Mouse (Mus musculus): Measurements from ENCODE around the gene Pmm1. TPM values are rescaled to one million over a fixed set of nuclear protein-coding genes. Genes with fewer than 3 reads are reported as not detected.

The Pmm1 gene
- polyA plus RNA-seq, 1 experiment: 88.7 TPM

GRCm38 (mm10) chr15:81955414-81955813 lies 5.3 kb downstream of the Pmm1 start:
- TF ChIP-seq POLR2A (IDR thresholded peaks at IDR 0.05; ENCODE audit: low read depth, low read length): no peak
- Histone ChIP-seq H3K27ac (ENCODE audit: insufficient read depth, low read length) (no peak overlapping the region), H3K4me3 (ENCODE audit: insufficient read depth, low read length) (no peak overlapping the region), H3K4me1 (ENCODE audit: control insufficient read depth, insufficient read depth, low read length) (no peaks in the 10 kb centered on the region; the same call in 1 of the 2 replicates)

- Histone ChIP-seq H3K4me1 (ENCODE audit: control insufficient read depth, insufficient read depth, low read length) (no peaks in the 10 kb centered on the region; the same call in 1 of the 2 replicates), H3K4me3 (ENCODE audit: insufficient read depth, low read length) (no peak overlapping the region), H3K27ac (ENCODE audit: insufficient read depth, low read length) (no peak overlapping the region)
- TF ChIP-seq CTCF (IDR thresholded peaks at IDR 0.05; ENCODE audit: borderline replicate concordance, insufficient read depth, low read length): no peak
- TF ChIP-seq POLR2A (IDR thresholded peaks at IDR 0.05; ENCODE audit: low read depth, low read length): no peak
Observed at GRCm38 (mm10) chr15:81954716-81955115, 6.0 kb downstream of the Pmm1 start.

GRCm38 (mm10) chr15:81954151-81954583 lies 6.6 kb downstream of the Pmm1 start:
- H3K27ac ChIP-seq (ENCODE audit: insufficient read depth, low read length): no peak overlapping the region
- H3K4me1 ChIP-seq (ENCODE audit: control insufficient read depth, insufficient read depth, low read length): no peaks in the 10 kb centered on the region; the same call in 1 of the 2 replicates
- no peak for TF ChIP-seq POLR2A (IDR thresholded peaks at IDR 0.05; ENCODE audit: low read depth, low read length)
- no peak for TF ChIP-seq CTCF (IDR thresholded peaks at IDR 0.05; ENCODE audit: borderline replicate concordance, insufficient read depth, low read length)
- no peak overlapping the region for H3K4me3 ChIP-seq (ENCODE audit: insufficient read depth, low read length)

GRCm38 (mm10) chr15:81952310-81952709 lies 8.4 kb downstream of the Pmm1 start:
- Histone ChIP-seq H3K27ac (ENCODE audit: insufficient read depth, low read length) (no peak overlapping the region), H3K4me1 (ENCODE audit: control insufficient read depth, insufficient read depth, low read length) (no peaks in the 10 kb centered on the region), H3K4me3 (ENCODE audit: insufficient read depth, low read length) (no peak overlapping the region)
- no peak for TF ChIP-seq POLR2A (IDR thresholded peaks at IDR 0.05; ENCODE audit: low read depth, low read length)
- TF ChIP-seq CTCF (IDR thresholded peaks at IDR 0.05; ENCODE audit: borderline replicate concordance, insufficient read depth, low read length): no peak

- TF ChIP-seq CTCF (IDR thresholded peaks at IDR 0.05; ENCODE audit: borderline replicate concordance, insufficient read depth, low read length): no peak
- TF ChIP-seq POLR2A (IDR thresholded peaks at IDR 0.05; ENCODE audit: low read depth, low read length): no peak
- Histone ChIP-seq H3K4me3 (ENCODE audit: insufficient read depth, low read length) (no peak overlapping the region), H3K4me1 (ENCODE audit: control insufficient read depth, insufficient read depth, low read length) (no peaks in the 10 kb centered on the region), H3K27ac (ENCODE audit: insufficient read depth, low read length) (no peak overlapping the region)
Observed at GRCm38 (mm10) chr15:81951159-81951558, 9.6 kb downstream of the Pmm1 start.

GRCm38 (mm10) chr15:81950716-81951115 lies 10.0 kb downstream of the Pmm1 start:
- Histone ChIP-seq H3K27ac (ENCODE audit: insufficient read depth, low read length) (no peak overlapping the region), H3K4me1 (ENCODE audit: control insufficient read depth, insufficient read depth, low read length) (no peaks in the 10 kb centered on the region), H3K4me3 (ENCODE audit: insufficient read depth, low read length) (no peak overlapping the region)
- TF ChIP-seq CTCF (IDR thresholded peaks at IDR 0.05; ENCODE audit: borderline replicate concordance, insufficient read depth, low read length): no peak
- TF ChIP-seq POLR2A (IDR thresholded peaks at IDR 0.05; ENCODE audit: low read depth, low read length): no peak

- TF ChIP-seq POLR2A (IDR thresholded peaks at IDR 0.05; ENCODE audit: low read depth, low read length) (no peak), CTCF (IDR thresholded peaks at IDR 0.05; ENCODE audit: borderline replicate concordance, insufficient read depth, low read length) (no peak)
- H3K4me3 ChIP-seq (ENCODE audit: insufficient read depth, low read length): no peak overlapping the region
- no peaks in the 10 kb centered on the region for H3K4me1 ChIP-seq (ENCODE audit: control insufficient read depth, insufficient read depth, low read length)
- H3K27ac ChIP-seq (ENCODE audit: insufficient read depth, low read length): no peak overlapping the region
Observed at GRCm38 (mm10) chr15:81949476-81950131, 11.1 kb downstream of the Pmm1 start.

GRCm38 (mm10) chr15:81949076-81949475 lies 11.7 kb downstream of the Pmm1 start:
- Histone ChIP-seq H3K27ac (ENCODE audit: insufficient read depth, low read length) (no peak overlapping the region), H3K4me3 (ENCODE audit: insufficient read depth, low read length) (no peak overlapping the region), H3K4me1 (ENCODE audit: control insufficient read depth, insufficient read depth, low read length) (no peaks in the 10 kb centered on the region)
- TF ChIP-seq CTCF (IDR thresholded peaks at IDR 0.05; ENCODE audit: borderline replicate concordance, insufficient read depth, low read length) (no peak), POLR2A (IDR thresholded peaks at IDR 0.05; ENCODE audit: low read depth, low read length) (no peak)

- H3K4me1 ChIP-seq (ENCODE audit: control insufficient read depth, insufficient read depth, low read length): no peaks in the 10 kb centered on the region
- TF ChIP-seq POLR2A (IDR thresholded peaks at IDR 0.05; ENCODE audit: low read depth, low read length) (no peak), CTCF (IDR thresholded peaks at IDR 0.05; ENCODE audit: borderline replicate concordance, insufficient read depth, low read length) (no peak)
- no peak overlapping the region for H3K4me3 ChIP-seq (ENCODE audit: insufficient read depth, low read length)
- no peak overlapping the region for H3K27ac ChIP-seq (ENCODE audit: insufficient read depth, low read length)
Observed at GRCm38 (mm10) chr15:81943176-81943749, 17.5 kb downstream of the Pmm1 start.

GRCm38 (mm10) chr15:81941010-81941409 lies 19.7 kb downstream of the Pmm1 start:
- H3K4me3 ChIP-seq (ENCODE audit: insufficient read depth, low read length): no peak overlapping the region
- TF ChIP-seq CTCF (IDR thresholded peaks at IDR 0.05; ENCODE audit: borderline replicate concordance, insufficient read depth, low read length): no peak
- H3K27ac ChIP-seq (ENCODE audit: insufficient read depth, low read length): no peak overlapping the region
- H3K4me1 ChIP-seq (ENCODE audit: control insufficient read depth, insufficient read depth, low read length): no peaks in the 10 kb centered on the region
